Mouse (Mus musculus) right cerebral cortex, postnatal 10 days (tissue): ENCODE data around the gene Lrch4.
"Not testable (repeated sequence)": the region's sequence is repeated elsewhere in the genome, so short reads cannot be mapped to it uniquely, and the experiment has no call there.

Source experiments
- DNase-seq, 2 experiments: peaks; one replicate each; pipeline ENCODE4 v3.0.0; 2021; ENCODE audit warnings: low spot score in 2 of 2

The Lrch4 gene

GRCm38 (mm10) chr5:137613076-137613475 lies 15.8 kb upstream of the Lrch4 start:
- DNase-seq, result no peak

- no peak for DNase-seq
Measured at GRCm38 (mm10) chr5:137613550-137613949, 15.4 kb upstream of the Lrch4 start, which contains the start of gene Pcolce. Pcolce (minus strand) TSS chr5:137613784.

GRCm38 (mm10) chr5:137614921-137615320 lies 14.0 kb upstream of the Lrch4 start:
- not testable (repeated sequence) for DNase-seq

GRCm38 (mm10) chr5:137615347-137615746 lies 13.6 kb upstream of the Lrch4 start:
- DNase-seq, result no peak

- DNase-seq, result no peak
Measured at GRCm38 (mm10) chr5:137623937-137624530, 4.9 kb upstream of the Lrch4 start.

- DNase-seq, result no peak
Measured at GRCm38 (mm10) chr5:137627991-137628390, 930 bp upstream of the Lrch4 start.

GRCm38 (mm10) chr5:137629306-137629721 lies 393 bp downstream of the Lrch4 start:
- DNase-seq, result no peak

- no peak for DNase-seq
Measured at GRCm38 (mm10) chr5:137629906-137630545, 1.1 kb downstream of the Lrch4 start.

GRCm38 (mm10) chr5:137630602-137631001 lies 1.7 kb downstream of the Lrch4 start:
- no peak for DNase-seq

- DNase-seq, result peak in 1 of 2 experiments; percentile 64
Measured at GRCm38 (mm10) chr5:137631171-137631570, 2.2 kb downstream of the Lrch4 start.

GRCm38 (mm10) chr5:137631591-137631990 lies 2.7 kb downstream of the Lrch4 start:
- no peak for DNase-seq

- no peak for DNase-seq
Measured at GRCm38 (mm10) chr5:137633397-137634084, 4.6 kb downstream of the Lrch4 start.

GRCm38 (mm10) chr5:137639472-137639871 lies 10.6 kb downstream of the Lrch4 start:
- no peak for DNase-seq

- DNase-seq, result no peak
Measured at GRCm38 (mm10) chr5:137641054-137641453, 12.1 kb downstream of the Lrch4 start, which contains the start of gene Sap25. Sap25 (plus strand) TSS chr5:137641334.

- DNase-seq, result no peak
Measured at GRCm38 (mm10) chr5:137642886-137643285, 14.0 kb downstream of the Lrch4 start.

- no peak for DNase-seq
Measured at GRCm38 (mm10) chr5:137644484-137644883, 15.6 kb downstream of the Lrch4 start.

GRCm38 (mm10) chr5:137645091-137645651 lies 16.2 kb downstream of the Lrch4 start:
- no peak for DNase-seq

GRCm38 (mm10) chr5:137645652-137646091 lies 16.8 kb downstream of the Lrch4 start, which contains the start of gene Irs3:
Irs3 (minus strand) TSS chr5:137645714.
- DNase-seq, result no peak

- no peak for DNase-seq
Measured at GRCm38 (mm10) chr5:137647827-137648601, 19.1 kb downstream of the Lrch4 start.

GRCm38 (mm10) chr5:137649251-137649650 lies 20.3 kb downstream of the Lrch4 start:
- no peak for DNase-seq
